Mouse (Mus musculus) right cerebral cortex, postnatal 4 days (tissue): ENCODE data around the gene Fbxw9.

Experiments
- DNase-seq: peaks from one replicate; pipeline ENCODE4 v3.0.0-alpha.2; 2022

The Fbxw9 gene

DNA sequence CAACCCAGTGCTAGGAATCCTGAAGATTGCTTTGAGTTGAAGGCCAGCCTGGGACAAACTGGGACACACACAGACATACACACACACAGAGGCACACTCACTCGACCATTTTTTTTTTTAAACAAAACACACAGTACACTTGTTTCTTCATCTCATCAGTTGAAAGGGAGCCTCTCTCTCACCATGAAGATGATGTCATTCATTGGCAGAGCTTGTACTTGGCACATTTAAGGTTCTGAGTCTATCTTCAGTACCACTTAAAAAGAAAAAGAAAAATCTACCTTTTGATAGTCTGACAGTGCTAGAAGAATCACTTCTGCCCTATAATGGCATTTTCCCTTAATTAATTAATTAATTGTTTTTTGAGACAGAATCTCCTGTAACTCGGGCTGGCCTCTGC, 28.9 kb downstream of the Fbxw9 start:
- no peak for DNase-seq

GRCm38 (mm10) chr8:85090856-85091255, 31.0 kb downstream of the Fbxw9 start:
- no peak for DNase-seq

- no peak for DNase-seq
Measured at GRCm38 (mm10) chr8:85091526-85092090, 31.8 kb downstream of the Fbxw9 start.

- no peak for DNase-seq
Measured at GRCm38 (mm10) chr8:85095051-85095450, 35.2 kb downstream of the Fbxw9 start.

DNA sequence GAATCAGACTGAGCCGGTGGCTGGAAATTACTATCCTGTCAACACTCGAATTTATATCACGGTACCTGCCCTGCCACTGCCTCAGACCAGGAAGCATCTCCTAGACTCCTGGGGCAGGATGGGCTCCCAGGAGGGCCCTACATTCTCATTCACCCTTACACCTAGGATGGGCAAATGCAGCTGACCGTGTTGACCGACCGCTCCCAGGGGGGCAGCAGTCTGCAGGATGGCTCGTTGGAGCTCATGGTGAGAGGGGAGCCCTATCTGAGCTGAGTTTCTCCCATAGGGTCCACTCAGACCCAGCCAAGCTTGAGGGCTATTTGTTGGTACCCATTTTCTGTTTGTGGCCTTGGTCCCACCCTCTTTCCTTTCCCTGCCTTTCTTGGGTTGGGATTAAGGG, 35.7 kb downstream of the Fbxw9 start:
- no peak for DNase-seq

DNA sequence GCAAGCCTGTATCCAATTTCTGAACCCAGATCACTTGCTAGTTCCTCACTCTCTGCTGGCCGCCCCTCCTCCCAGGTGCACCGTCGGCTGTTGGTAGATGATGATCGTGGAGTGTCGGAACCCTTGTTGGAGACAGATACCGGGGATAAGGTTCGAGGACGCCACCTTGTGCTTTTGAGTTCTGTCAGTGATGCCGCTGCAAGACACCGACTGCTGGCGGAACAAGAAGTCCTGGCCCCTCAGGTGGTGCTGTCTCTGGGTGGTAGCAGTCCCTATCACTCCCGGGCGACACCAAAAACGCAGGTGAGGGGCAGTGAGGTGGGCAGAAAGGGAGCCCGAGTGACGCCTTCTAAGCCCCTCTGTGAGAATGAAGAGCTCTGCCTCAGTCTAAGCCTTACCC, 36.3 kb downstream of the Fbxw9 start:
- DNase-seq = no peak

GRCm38 (mm10) chr8:85096850-85097249, 37.0 kb downstream of the Fbxw9 start:
- no peak for DNase-seq

DNA sequence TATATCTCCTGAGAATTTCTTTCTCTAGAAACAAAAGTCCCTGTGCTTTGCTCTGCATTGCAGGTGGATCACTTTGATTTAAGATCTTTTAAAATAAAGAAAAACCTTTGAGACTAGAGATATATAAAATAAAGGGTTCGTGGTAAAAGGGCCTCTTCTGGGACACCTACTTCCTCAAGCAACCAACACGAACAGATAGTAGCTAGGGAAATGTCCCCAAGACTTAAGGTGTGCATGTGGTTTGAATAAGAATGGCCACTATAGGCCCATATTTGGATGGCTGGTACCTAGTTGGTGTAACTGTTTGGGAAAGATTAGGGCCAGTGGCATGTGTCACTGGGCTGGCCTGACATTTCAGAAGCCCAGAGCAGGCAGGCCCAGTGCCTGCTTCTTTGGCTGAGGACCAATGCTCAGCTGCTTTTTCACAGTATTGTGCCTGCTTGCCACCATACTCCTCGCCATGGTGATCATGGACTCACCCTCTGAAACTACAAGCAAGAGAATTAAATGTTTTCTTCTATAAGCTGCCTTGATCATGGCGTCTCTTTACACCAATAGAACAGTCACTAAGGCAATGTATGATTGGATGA, 40.3 kb downstream of the Fbxw9 start:
- DNase-seq = no peak

DNA sequence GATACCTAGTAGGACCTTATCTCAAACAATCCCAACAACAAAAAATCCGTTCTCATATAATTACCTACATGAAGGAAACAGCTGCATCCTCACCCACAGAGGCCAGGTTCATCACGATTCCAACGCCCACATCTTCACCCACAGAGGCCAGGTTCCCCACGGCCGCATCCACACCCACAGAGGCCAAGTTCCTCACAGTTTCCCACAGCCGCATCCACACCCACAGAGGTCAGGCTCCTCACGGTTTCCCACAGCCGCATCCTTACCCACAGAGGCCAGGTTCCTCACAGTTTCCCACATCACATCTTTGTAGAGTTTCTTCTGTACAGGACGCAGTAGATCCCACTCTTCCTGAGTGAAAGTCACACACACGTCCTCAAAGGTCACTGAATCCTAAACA, 53.4 kb downstream of the Fbxw9 start:
- no peak for DNase-seq

DNA sequence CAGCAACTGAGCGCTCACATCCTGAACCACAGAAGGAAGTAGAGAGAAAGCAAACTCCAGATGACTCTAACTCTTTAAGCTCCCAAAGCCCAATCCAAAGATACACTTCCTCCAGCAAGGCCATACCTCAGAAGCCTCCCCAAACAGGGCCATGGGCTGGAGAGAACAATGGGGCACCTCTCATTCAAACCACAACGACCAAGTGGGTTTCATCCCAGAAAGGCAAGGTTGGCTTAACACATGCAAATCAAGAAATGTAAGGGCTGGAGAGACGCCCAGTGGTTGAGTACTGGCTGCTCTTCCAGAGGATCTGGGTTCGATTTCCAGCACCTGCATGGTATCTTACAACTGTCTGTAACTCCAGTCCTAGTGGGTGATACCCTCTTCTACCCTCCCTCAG, 55.6 kb downstream of the Fbxw9 start:
- DNase-seq = no peak
